Mouse (Mus musculus): Measurements from ENCODE around the gene Cadm2.

The Cadm2 gene

GRCm38 (mm10) chr16:67124811-67125210 lies 495.9 kb downstream of the Cadm2 start:
- DNase-seq (ENCODE audit: low read depth): no peak

GRCm38 (mm10) chr16:67122532-67122931 lies 498.2 kb downstream of the Cadm2 start:
- no peak for DNase-seq (ENCODE audit: low read depth)

GRCm38 (mm10) chr16:67121781-67122180 lies 498.9 kb downstream of the Cadm2 start:
- no peak for DNase-seq (ENCODE audit: low read depth)

- DNase-seq (ENCODE audit: low read depth): no peak
Measured at GRCm38 (mm10) chr16:67106478-67107061, 514.1 kb downstream of the Cadm2 start.

- DNase-seq (ENCODE audit: low read depth): no peak
Measured at GRCm38 (mm10) chr16:67096706-67097105, 524.0 kb downstream of the Cadm2 start.

- DNase-seq (ENCODE audit: low read depth): peak; percentile 1
Measured at GRCm38 (mm10) chr16:67095916-67096315, 524.8 kb downstream of the Cadm2 start.

- DNase-seq (ENCODE audit: low read depth): peak; percentile 44
Measured at GRCm38 (mm10) chr16:67089747-67090146, 531.0 kb downstream of the Cadm2 start.

- DNase-seq (ENCODE audit: low read depth): no peak
Measured at GRCm38 (mm10) chr16:67079318-67079717, 541.4 kb downstream of the Cadm2 start.

GRCm38 (mm10) chr16:67076169-67076895 lies 544.4 kb downstream of the Cadm2 start:
- peak; percentile 43 for DNase-seq (ENCODE audit: low read depth)

GRCm38 (mm10) chr16:67068461-67068860 lies 552.2 kb downstream of the Cadm2 start:
- DNase-seq (ENCODE audit: low read depth): no peak

- DNase-seq (ENCODE audit: low read depth): no peak
Measured at GRCm38 (mm10) chr16:67030918-67031317, 589.8 kb downstream of the Cadm2 start.

- DNase-seq (ENCODE audit: low read depth): no peak
Measured at GRCm38 (mm10) chr16:67019856-67020255, 600.9 kb downstream of the Cadm2 start.

- peak; percentile 1 for DNase-seq (ENCODE audit: low read depth)
Measured at GRCm38 (mm10) chr16:67017710-67018109, 603.0 kb downstream of the Cadm2 start.

GRCm38 (mm10) chr16:67003161-67003560 lies 617.5 kb downstream of the Cadm2 start:
- DNase-seq (ENCODE audit: low read depth): no peak

- DNase-seq (ENCODE audit: low read depth): no peak
Measured at GRCm38 (mm10) chr16:67001707-67002106, 619.0 kb downstream of the Cadm2 start.

- no peak for DNase-seq (ENCODE audit: low read depth)
Measured at GRCm38 (mm10) chr16:66997461-66997860, 623.2 kb downstream of the Cadm2 start.

- DNase-seq (ENCODE audit: low read depth): peak; percentile 2
Measured at GRCm38 (mm10) chr16:66987741-66988140, 633.0 kb downstream of the Cadm2 start.

- no peak for DNase-seq (ENCODE audit: low read depth)
Measured at GRCm38 (mm10) chr16:66986879-66987278, 633.8 kb downstream of the Cadm2 start.

GRCm38 (mm10) chr16:66970912-66971311 lies 649.8 kb downstream of the Cadm2 start:
- no peak for DNase-seq (ENCODE audit: low read depth)

- no peak for DNase-seq (ENCODE audit: low read depth)
Measured at GRCm38 (mm10) chr16:66969520-66970144, 651.1 kb downstream of the Cadm2 start.

GRCm38 (mm10) chr16:66968336-66968735 lies 652.4 kb downstream of the Cadm2 start:
- no peak for DNase-seq (ENCODE audit: low read depth)

- DNase-seq (ENCODE audit: low read depth): no peak
Measured at GRCm38 (mm10) chr16:66967686-66968085, 653.0 kb downstream of the Cadm2 start.

- no peak for DNase-seq (ENCODE audit: low read depth)
Measured at GRCm38 (mm10) chr16:66959146-66959545, 661.6 kb downstream of the Cadm2 start.

Data from NIH3T3 (cell line).